Mouse (Mus musculus): ENCODE data around the gene Sat2. TPM values are rescaled to one million over a fixed set of nuclear protein-coding genes. Genes with fewer than 3 reads are reported as not detected.

Sat2 gene
- total and polyA plus RNA-seq, 3 experiments, result not detected

- Histone ChIP-seq H3K79me2 (replicated peaks; ENCODE audit: control insufficient read depth, extremely low read depth, insufficient read depth, poor library complexity, severe bottlenecking) (no peaks in the 10 kb centered on the region), H3K27ac (ENCODE audit: insufficient read depth, low read depth) (no peak overlapping the region), H3K4me2 (ENCODE audit: insufficient read depth, low read depth, poor library complexity, severe bottlenecking) (no peak overlapping the region), H3K9ac (ENCODE audit: insufficient read depth, low read depth) (no peak overlapping the region), H3K4me3 (replicated peaks in 1 of 3; ENCODE audit: low read depth in 2 of 3, low read length in 2 of 3, poor library complexity in 1 of 3) (no peak overlapping the region), H3K36me3 (replicated peaks in 1 of 2; ENCODE audit: control insufficient read depth in 1 of 2, insufficient read depth in 1 of 2, low read length in 1 of 2) (no peaks in the 10 kb centered on the region), H3K4me1 (ENCODE audit: control insufficient read depth in 1 of 2, insufficient read depth in 2 of 2) (peaks cover 3 to 15% of the 10 kb centered on the region in 2 experiments), H3K27me3 (replicated peaks) (peaks cover 80% of the 10 kb centered on the region), H3K9me3 (replicated peaks; ENCODE audit: low read length) (no peaks in the 10 kb centered on the region)
- dilution Hi-C loops (cut with MboI; ENCODE audit: extremely low pct_ligation_motif_present, extremely low pct_unique_long_range_greater_than_20kb, low sequenced_read_pairs) (no loop called here), in situ Hi-C loops (cut with MboI; ENCODE audit: low pct_ligation_motif_present, low pct_unique_long_range_greater_than_20kb, low sequenced_read_pairs) (no loop called here)
- TF ChIP-seq IRF4 (IDR thresholded peaks at IDR 0.05; ENCODE audit: low read depth, low read length) (no peak), ZMIZ1 (IDR thresholded peaks at IDR 0.05; ENCODE audit: low read depth, low read length) (no peak), ZNF384 (IDR thresholded peaks at IDR 0.05; ENCODE audit: low read depth, low read length) (no peak), CHD1 (IDR thresholded peaks at IDR 0.05; ENCODE audit: low read depth, low read length) (no peak), MAZ (IDR thresholded peaks at IDR 0.05; ENCODE audit: low read depth, low read length) (no peak), MEF2A (IDR thresholded peaks at IDR 0.05; ENCODE audit: borderline replicate concordance, low read depth, low read length) (no peak)
- DNase-seq (ENCODE audit: extremely low read depth), result no peak
Observed at GRCm38 (mm10) chr11:69610899-69611298, 10.9 kb upstream of the Sat2 start.

- Histone ChIP-seq H3K4me3 (replicated peaks in 1 of 3; ENCODE audit: low read depth in 2 of 3, low read length in 2 of 3, poor library complexity in 1 of 3) (peak overlapping the region in 1 of 3 experiments; percentile 8), H3K79me2 (replicated peaks; ENCODE audit: control insufficient read depth, extremely low read depth, insufficient read depth, poor library complexity, severe bottlenecking) (no peaks in the 10 kb centered on the region), H3K4me1 (ENCODE audit: control insufficient read depth in 1 of 2, insufficient read depth in 2 of 2) (peaks cover 0 to 11% of the 10 kb centered on the region in 2 experiments; a peak in 3 of 4 replicates), H3K36me3 (replicated peaks in 1 of 2; ENCODE audit: control insufficient read depth in 1 of 2, insufficient read depth in 1 of 2, low read length in 1 of 2) (no peaks in the 10 kb centered on the region), H3K9ac (ENCODE audit: insufficient read depth, low read depth) (peak overlapping the region; percentile 40; the same call in 1 of the 2 replicates), H3K9me3 (replicated peaks; ENCODE audit: low read length) (no peaks in the 10 kb centered on the region), H3K27me3 (replicated peaks) (peaks cover 90% of the 10 kb centered on the region), H3K27ac (ENCODE audit: insufficient read depth, low read depth) (no peak overlapping the region), H3K4me2 (ENCODE audit: insufficient read depth, low read depth, poor library complexity, severe bottlenecking) (peak overlapping the region; percentile 99)
- in situ Hi-C loops (cut with MboI; ENCODE audit: low pct_ligation_motif_present, low pct_unique_long_range_greater_than_20kb, low sequenced_read_pairs) (no loop called here), dilution Hi-C loops (cut with MboI; ENCODE audit: extremely low pct_ligation_motif_present, extremely low pct_unique_long_range_greater_than_20kb, low sequenced_read_pairs) (no loop called here)
- peak; percentile 42 for DNase-seq (ENCODE audit: extremely low read depth)
- TF ChIP-seq TCF12 (IDR thresholded peaks at IDR 0.05; ENCODE audit: low read depth, low read length) (no peak), CHD2 (IDR thresholded peaks at IDR 0.05; ENCODE audit: low read length) (no peak), RAD21 (IDR thresholded peaks at IDR 0.05; ENCODE audit: low read depth, low read length) (peak; percentile 78), ETS1 (conservative IDR thresholded peaks at IDR 0.05; ENCODE audit: low read depth, low read length) (no peak), MAX (IDR thresholded peaks at IDR 0.05; ENCODE audit: low read length) (no peak), IRF4 (IDR thresholded peaks at IDR 0.05; ENCODE audit: low read depth, low read length) (peak; percentile 49; the same call in 1 of the 2 replicates), CHD1 (IDR thresholded peaks at IDR 0.05; ENCODE audit: low read depth, low read length) (no peak), USF1 (IDR thresholded peaks at IDR 0.05; ENCODE audit: low read depth, low read length) (no peak), SMC3 (IDR thresholded peaks at IDR 0.05; ENCODE audit: low read depth, low read length) (peak; percentile 73), GABPA (IDR thresholded peaks at IDR 0.05; ENCODE audit: insufficient replicate concordance, low read depth, low read length) (no peak), NELFE (IDR thresholded peaks at IDR 0.05; ENCODE audit: low read depth, low read length) (no peak; the same call in 1 of the 2 replicates), ZNF384 (IDR thresholded peaks at IDR 0.05; ENCODE audit: low read depth, low read length) (peak; percentile 94), CTCF (conservative IDR thresholded peaks at IDR 0.05 in 1 of 2, IDR thresholded peaks at IDR 0.05 in 1 of 2; ENCODE audit: low read depth in 2 of 2, low read length in 2 of 2) (peak in 1 of 2 experiments; percentile 87; a peak in 3 of 4 replicates), RCOR1 (conservative IDR thresholded peaks at IDR 0.05; ENCODE audit: low read depth, low read length) (no peak), PAX5 (IDR thresholded peaks at IDR 0.05; ENCODE audit: low read length) (no peak), UBTF (IDR thresholded peaks at IDR 0.05; ENCODE audit: low read depth, low read length) (no peak), TBP (conservative IDR thresholded peaks at IDR 0.05; ENCODE audit: low read depth, low read length) (no peak)
Observed at GRCm38 (mm10) chr11:69613553-69614256, 8.1 kb upstream of the Sat2 start.

Measured in CH12.LX (cell line).